Mouse (Mus musculus): ENCODE data around the gene Cacng6.
"Not testable (repeated sequence)": the region's sequence is repeated elsewhere in the genome, so short reads cannot be mapped to it uniquely, and the experiment has no call there.

Cacng6 gene

DNA sequence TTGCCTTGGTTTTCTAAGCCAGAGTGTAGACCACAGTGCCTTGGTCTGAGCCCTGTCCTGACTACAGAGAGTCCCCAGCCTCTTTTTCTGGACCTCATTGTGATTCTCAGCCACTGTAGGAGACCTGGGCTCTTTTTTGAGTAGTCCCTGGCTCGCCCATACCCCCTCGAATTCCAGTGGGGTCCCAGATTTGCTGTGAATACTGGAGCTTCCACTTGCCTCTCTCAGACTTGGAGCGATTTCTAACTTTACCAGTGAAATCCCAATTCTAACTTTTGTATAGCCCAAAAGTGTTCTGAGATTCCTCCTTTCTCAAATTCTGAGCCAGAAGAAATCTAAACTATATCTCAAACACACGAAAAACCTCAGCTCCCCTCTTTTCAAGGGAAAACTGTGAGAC is at the start of gene Cacng6:
Cacng6 (plus strand) TSS at position 301 of the 400 bp plus-strand sequence.
- DNase-seq (ENCODE audit: low spot score in 2 of 2), result no peak

DNA sequence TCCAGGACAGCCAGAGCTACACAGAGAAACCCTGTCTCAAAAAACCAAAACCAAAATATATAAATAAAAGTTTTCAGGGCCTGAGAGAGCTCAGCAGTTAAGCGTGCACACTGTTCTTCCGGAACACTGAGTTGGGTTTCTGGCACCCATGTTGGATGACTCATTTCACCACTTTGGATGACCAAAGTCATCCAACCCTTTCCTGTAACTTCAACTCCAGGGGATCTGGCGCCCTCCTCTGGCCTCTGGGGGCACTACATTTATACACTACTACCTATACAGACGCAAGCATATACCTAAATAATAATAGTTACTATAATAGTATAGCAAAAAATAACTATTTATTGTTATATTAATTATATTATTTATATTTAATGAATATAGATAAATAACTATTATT is 47.2 kb upstream of the Cacng6 start:
- peak; percentile 11 to 14 for DNase-seq (ENCODE audit: low spot score in 2 of 2)

DNA sequence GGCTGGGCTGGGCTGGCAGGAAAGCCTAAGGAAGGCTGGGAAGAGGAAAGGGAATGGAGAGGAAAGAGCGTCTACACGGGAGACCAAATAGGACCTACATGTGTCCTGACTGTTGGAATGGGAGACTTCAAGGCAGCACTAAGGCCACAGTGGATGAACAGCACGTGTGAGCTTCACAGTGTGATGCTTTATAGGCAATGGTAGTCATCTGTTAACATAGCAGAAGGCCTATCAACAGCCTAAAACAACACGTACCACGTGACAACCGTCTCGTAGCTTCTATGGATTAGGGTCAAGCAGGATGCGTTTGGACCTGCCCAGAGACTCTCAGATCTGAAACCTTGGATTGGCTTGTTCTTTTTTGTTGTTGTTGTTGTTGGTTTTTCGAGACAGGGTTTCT is 41.9 kb upstream of the Cacng6 start:
- no peak for DNase-seq (ENCODE audit: low spot score in 2 of 2)

DNA sequence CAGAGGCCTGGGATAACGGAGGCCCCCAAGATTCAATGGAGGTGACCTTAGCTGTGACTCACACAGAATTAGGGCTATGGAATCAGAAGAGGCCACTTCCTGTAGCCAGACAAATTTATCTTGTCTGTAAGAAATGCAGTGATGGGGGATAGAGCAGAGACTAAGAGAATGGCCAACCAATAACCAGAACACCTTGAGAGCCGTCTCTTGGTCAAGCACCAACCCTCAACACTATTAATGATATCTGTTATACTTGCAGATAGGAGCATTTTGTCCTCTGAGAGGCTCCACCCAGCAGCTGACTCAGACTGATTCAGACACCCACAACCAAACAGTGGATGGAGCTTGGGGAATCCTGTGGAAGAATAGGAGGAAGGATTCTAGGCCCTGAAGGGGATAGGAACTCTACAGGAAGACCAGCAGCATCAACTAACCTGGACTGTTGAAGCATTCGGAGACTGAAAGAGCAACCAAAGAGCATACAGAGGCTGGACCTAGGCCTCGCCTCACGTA is 39.1 kb upstream of the Cacng6 start:
- no peak for DNase-seq (ENCODE audit: low spot score in 2 of 2)

DNA sequence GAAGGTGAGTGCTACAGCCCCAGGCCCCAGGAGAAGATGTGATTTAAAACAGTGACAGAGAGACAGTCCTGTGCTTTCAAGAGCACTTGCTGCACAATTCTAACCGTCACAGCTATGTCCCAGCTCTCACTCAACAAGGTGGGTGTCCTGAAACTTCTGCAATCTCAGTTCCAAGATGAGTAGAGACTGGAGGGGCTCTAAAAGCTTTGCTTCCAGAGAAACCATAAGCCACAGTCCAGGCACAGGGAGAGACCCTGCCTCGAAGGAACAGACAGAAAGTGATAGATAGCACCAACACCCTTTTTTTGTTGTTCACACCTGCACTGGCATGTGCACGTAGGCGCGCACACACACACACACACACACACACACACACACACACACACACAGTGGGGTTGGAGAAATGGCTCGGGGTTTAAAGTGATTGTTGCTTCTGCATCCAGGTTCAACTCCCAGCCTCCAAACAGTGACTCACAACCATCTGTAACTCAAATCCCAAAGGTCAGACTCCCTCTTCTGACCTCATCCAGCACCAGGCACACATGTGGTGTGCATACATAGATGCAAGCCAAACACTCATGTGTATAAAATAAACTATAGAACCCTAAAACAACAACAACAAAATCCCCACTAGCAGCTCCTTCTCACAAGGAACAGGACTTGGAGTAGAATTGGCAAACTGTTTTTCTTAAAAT is 37.8 kb upstream of the Cacng6 start:
- DNase-seq (ENCODE audit: low spot score in 2 of 2), result no peak

- no peak for DNase-seq (ENCODE audit: low spot score in 2 of 2)
These were observed 36.2 kb upstream of the Cacng6 start for GRCm38 (mm10) chr7:3387761-3388160.

DNA sequence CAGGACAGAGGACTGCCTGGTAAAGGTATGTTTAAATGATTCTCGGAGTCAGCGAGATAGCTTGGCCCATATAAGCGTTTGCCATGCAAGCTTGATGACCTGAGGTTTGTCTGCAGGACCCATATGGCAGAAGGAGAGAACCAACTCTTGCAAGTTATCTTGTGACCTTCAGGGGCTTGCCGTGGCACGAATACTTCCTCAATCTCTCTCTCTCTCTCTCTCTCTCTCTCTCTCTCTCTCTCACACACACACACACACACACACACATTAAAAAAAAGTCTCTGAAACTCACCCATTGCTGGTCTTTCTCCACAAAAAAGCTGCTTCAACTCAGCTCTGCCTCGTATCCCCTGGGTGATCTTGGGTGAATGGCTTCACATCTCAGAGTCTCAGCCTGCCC is 35.1 kb upstream of the Cacng6 start:
- no peak for DNase-seq (ENCODE audit: low spot score in 2 of 2)

DNA sequence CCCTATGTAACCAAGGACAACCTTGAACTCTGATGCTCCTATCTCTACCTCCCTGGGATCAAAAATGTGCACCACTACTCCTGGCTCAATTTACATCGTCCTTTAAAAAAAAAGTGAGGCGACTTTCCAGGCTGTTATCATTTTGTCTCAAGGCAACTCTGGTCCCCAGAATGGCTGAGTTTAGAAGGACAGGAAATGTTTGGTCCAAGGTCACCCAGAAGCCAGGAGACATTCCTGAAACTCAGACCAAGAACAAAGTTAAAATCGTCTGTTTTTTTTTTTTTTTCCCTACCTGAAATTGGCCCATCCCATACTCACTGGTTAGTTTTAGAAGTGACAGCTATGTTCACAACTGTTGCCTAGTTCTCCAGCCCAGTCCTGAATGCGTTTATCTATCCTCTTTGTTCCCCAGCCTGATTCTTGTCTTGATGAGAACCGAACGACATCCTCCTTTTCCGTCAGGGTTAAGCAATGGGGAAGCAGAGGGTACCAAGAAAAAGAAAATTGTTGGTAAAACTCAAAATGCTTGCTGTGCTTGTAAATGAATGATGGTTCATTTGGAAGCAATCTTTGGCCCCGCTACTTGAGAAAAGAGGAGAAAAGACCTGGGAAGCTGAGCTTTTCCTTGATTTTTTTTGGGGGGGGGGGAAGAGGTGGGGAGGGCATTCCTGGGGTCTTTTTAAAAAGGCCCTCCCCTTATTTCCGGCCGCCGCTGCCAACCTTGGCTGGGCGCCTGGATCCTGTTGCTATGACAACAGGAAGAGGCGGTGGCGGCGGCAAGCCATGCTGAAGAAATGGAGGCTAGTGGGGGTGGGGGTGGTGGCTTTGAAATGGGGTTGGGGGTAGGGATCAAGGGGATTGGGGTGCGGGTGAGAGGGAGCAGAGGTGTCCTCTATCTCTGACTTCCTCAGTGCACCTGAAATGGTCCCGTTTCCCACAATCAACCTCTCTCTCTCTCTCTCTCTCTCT is 34.3 kb upstream of the Cacng6 start:
- DNase-seq (ENCODE audit: low spot score in 2 of 2), result no peak

- DNase-seq (ENCODE audit: low spot score in 2 of 2), result no peak
These were observed 33.4 kb upstream of the Cacng6 start, which contains the start of gene Cacng8 for GRCm38 (mm10) chr7:3390413-3391080. Gene Cacng8 (plus strand): TSS chr7:3390683.

- no peak for DNase-seq (ENCODE audit: low spot score in 2 of 2)
These were observed 32.9 kb upstream of the Cacng6 start for GRCm38 (mm10) chr7:3391081-3391451.

- DNase-seq (ENCODE audit: low spot score in 2 of 2), result no peak
These were observed 32.2 kb upstream of the Cacng6 start for GRCm38 (mm10) chr7:3391809-3392208.

DNA sequence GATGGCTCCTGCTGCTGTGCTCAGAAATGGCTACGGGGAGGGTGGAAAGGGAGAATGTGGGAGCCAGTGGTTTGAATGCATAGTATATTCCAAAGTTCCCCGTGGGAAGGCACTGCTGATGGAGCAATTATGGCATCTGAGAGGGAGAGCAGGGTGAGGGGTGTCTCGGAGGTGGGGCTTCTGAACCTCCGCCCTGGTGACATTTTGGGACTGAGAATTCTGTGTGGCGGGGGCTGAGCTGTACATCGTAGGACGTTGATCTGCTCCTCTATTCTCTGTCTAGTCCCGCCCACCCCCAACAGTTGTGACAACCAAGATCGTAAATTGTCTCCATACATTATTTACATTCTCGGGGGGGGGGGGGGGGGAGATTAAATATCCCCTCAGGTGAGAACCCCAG is 26.6 kb upstream of the Cacng6 start:
- DNase-seq (ENCODE audit: low spot score in 2 of 2), result no peak

DNA sequence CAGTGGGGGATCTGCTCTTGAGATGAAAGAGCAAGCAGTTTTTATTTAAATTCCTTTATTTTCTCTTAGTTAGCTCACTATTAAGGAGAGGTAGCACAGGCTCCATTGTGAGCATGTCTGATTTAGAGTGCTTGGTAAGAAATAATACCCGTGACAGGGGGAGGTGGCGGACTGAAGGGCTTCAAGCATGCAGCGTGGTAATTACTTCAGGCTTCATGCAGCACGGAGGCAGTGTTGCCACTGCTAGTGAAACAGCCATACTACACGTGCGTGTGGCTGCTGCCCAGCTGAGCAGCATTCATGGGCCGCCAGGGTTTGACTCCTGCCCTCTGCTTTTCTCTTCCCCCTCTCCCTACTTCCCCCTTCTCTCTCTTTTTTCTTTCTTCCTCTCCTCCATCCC is 26.2 kb upstream of the Cacng6 start:
- DNase-seq (ENCODE audit: low spot score in 2 of 2), result no peak

DNA sequence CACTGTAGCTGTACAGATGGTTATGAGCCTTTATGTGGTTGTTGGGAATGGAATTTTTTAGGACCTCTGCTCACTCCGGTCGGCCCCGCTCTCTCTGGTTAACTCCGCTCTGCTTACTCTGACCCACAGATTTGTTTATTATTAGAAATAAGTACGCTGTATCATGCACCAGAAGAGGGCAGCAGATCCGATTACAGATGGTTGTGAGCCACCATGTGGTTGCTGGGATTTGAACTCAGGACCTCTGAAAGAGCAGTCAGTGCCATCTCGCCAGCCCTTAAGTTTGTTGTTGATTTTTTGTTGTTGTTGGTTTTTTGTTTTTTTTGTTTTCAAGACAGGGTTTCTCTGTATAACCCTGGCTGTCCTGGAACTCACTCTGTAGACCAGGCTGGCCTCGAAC is 25.6 kb upstream of the Cacng6 start:
- DNase-seq (ENCODE audit: low spot score in 2 of 2), result not testable (repeated sequence)

DNA sequence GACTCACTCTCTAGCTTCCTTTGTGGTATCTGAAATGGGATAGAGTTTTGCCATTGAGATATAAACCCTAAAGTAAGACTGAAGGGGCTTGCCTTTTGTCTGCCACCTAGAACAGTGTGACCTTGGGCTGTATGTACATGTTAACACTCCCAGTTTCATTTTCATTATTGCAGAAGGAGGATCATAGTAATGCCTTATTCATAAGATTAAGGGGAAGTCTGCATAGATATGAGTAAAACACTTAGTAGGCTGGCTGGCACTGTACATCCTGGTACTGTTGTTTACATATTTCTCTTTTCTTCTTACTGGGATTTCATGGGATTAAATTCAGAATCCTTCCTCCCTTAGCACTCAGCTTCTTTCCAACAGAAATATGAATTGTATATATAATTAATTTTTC is 24.1 kb upstream of the Cacng6 start:
- DNase-seq (ENCODE audit: low spot score in 2 of 2), result no peak

DNA sequence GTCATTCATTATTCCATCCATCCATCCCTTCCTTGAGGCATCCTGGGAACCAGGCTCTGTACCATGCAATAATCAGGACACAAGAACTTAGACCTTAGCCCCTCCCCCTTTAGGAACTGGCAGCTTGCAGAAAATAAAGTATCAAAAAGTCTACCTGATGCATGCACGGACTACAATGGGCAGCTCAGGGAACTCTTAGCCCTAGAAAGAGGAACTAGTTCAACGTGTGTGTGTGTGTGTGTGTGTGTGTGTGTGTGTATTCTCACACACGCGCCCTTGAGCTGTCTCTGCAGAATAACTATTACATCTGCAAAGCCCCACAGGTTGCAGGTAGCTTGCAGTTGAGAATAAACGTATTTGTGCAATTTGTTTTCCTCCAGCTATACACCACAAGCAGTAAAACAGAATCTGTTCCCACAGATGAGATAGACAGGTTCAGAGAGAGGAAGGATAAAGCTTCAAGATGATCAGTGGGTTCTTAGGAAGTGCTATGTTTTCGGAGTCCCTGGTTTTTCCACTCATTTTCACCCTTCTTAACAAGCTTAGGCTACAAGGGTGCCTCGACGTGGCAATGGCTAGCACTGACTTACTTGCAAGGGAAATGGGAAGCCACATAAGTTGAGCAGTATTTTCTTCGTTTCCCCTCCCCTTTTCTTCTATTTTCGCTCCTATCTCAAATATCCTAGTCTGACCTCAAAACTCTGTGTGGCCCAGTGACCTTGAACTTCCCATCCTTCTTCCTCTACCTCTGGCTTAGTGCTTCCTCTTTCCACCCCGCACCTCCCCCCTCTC is 14.1 kb upstream of the Cacng6 start:
- DNase-seq (ENCODE audit: low spot score in 2 of 2), result no peak

- DNase-seq (ENCODE audit: low spot score in 2 of 2), result peak in 1 of 2 experiments; percentile 3
These were observed 12.6 kb upstream of the Cacng6 start for GRCm38 (mm10) chr7:3411160-3411941.

DNA sequence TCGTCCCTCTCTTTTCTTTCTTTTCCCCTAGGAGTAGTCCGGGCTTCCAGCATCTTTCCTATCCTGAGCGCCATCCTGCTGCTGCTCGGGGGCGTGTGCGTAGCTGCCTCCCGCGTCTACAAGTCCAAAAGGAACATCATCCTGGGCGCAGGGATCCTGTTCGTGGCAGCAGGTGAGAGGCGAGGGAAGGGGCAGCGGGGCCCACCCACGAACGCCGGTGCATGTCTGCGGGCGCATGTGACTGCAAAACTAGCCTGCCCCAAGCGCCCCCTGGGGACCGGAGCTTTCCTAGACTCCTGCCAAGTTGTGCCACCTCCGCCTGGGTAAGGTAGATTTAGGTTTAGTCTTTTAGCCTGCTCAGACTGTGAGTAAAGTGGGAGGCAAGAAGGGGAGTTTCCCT is 12.0 kb upstream of the Cacng6 start:
- DNase-seq (ENCODE audit: low spot score in 2 of 2), result no peak

GRCm38 (mm10) chr7:3414888-3415287 is 9.1 kb upstream of the Cacng6 start:
- peak in 1 of 2 experiments; percentile 32 for DNase-seq (ENCODE audit: low spot score in 2 of 2)

- peak; percentile 4 to 16 for DNase-seq (ENCODE audit: low spot score in 2 of 2)
These were observed 8.6 kb upstream of the Cacng6 start for GRCm38 (mm10) chr7:3415378-3415777.
